Mouse (Mus musculus): ENCODE data around the gene Fam160b1.

The Fam160b1 gene

DNA sequence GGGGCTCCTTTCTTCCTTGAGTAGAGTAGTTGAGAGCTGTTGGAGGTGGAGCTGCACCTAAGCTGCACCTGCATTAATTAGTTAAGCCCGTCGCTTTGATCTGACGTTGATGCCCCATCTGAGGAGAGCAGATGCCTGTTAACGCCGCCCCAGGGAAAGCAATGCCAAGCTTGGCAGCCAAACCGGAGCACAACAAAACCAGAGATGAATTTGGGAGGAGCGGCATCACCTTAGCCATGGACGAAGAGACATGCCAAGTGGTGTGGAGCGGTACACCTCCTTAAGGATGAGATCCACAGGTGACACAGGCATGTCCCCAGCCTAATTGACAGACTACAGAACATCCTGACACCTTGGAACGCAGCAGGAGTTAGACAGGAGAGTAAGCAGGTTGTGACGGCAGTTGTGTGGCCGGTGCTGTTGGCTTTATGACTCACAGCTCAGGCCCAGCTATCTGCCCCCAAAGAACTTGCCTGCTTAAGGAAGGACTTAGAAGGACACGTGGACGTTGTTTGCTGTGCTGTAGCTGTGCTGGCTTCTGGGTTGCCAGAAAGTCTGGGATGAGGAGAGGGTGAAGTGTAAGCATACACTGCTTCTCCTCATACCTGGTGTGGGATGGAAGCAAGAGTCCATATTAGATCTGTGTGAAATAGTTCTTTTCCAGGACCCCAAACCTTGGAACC is 67.4 kb downstream of the Fam160b1 start:
- DNase-seq, result no peak

DNA sequence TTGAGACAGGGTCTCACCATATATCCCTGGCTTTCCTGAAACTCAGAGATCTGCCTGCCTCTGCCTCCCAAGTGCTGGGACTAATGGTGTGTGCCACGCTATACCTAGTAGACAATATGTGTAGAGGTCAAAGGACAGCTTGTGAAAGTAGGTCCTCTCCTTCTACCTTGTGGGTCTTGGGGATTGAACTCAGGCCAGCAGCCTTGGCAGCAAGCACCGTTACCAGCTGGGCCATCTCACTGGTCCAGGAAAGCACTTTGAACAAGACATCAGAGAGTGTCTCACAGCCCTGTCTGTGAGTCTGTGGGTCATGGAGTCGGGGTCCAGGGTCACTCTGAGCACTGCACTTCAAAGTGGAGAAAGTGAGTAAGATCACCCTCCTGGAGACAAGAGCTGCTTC is 68.2 kb downstream of the Fam160b1 start:
- no peak for DNase-seq

DNA sequence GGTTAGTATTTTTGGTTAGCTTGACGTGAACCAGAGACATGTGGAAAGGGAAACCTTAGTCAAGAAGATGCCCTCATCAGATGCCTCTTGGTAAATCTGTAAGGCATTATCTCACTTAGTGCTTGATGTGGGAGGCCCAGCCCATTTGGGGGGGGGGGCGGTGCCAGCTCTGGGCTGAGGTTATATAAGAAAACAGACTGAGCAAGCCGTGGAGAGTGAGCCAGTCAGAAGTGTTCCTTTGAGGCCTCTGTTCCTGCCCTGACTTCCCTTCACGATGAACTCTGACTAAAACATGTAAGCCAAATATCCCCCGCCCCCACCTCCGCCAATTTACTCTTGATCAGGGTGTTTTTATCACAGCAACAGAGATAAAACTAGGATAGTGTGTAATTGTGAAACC is 69.4 kb downstream of the Fam160b1 start:
- no peak for DNase-seq

DNA sequence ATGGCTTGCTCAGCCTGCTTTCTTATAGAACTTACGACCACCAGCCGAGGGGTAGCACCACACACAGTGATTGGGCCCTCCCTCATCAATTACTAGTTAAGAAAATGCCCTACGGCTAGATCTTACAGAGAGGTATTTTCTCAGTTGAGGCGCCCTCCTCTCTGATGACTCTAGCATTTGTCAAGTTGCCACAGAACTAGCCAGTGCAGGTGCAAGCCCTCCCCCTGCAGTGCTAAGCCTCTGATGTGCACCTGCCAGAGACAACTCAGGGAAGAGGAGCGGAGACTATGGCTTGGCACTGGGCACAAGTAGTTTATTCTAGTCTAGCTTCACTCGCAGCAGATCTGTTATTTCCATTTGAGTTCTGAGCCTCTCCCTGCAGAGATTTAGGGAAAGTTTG is 71.0 kb downstream of the Fam160b1 start:
- no peak for DNase-seq

DNA sequence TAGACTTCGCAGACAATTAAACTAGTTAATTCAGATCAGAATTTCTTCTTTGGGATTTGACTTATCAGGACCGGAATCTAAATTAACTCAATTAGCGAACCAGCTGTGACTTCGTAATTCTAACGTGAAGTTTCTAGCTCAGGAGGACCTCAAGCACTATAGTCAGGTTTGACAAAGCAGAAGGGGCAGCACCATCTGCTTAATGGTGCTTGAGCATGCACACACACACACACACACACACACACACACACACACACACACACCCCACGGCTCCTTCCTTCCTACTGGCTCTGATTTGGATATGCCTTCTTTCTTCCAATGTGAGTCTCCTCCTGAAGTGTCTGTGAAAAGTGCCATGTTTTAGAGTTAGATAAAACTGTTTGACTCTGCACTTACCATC is 73.5 kb downstream of the Fam160b1 start:
- DNase-seq, result no peak

DNA sequence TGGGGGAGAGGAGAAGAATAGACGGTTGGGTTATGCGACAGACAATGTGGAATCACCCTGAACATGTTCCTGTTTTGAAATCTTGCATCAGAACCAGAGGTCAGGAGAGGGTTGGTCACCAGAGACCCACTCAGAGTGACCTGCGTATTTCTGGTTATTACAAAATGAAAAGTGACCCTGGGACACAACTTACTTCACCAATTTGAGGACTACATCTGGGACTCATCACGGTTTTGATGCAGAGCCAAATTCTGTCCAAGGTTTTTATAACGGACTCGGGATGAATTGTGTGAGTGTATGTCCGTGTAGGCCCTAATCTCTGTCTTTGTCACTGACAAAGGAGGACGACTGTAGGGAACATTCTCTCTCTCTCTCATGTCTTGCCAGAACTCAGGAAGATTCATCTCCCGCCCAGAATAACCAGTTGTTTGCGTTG is 76.1 kb downstream of the Fam160b1 start:
- DNase-seq, result no peak

DNA sequence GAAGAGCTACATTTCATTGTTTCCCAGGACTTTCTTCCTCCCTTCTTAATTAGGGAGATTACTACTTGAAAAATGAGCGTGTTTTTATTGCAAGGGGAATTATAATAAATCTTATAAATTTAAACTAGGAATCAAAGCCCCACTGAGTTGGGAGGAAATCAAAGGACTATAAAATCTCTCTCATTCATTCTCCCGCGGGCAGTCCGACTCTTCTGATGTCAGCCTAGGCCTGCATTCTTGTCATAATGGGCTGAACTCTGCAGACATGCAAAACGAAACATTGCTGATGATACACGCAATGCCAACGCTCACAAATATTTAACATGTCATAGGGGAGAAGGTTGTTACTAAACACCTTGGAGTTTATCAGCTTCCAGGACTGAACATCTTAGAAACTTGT is 76.6 kb downstream of the Fam160b1 start:
- DNase-seq, result no peak

All from cerebellum, adult 9-10 months (tissue).